Mouse (Mus musculus): ENCODE results near the gene Tmem26. TPM values are rescaled to one million over a fixed set of nuclear protein-coding genes. Genes with fewer than 3 reads are reported as not detected.

Gene Tmem26
- polyA plus RNA-seq, 1 experiment from 2014 or later = 6.4 TPM

DNA sequence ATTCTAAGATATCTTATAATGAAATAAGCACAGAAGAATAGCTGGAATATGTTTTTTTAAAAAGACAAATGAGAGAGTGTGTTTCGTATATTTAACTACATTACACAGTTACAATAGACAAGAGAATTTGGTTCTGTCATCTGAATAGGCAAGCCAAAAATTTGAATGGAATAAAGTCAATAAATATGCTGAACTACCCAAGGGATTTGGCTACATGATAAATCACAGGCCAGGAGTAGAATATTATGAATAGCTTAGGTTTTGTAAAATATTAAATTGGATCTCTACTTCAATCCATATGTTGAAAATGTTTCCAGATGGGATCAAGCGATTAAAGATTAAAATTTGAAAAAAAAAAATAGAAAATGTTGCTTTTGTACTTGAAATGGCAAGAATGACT, 60.4 kb downstream of the Tmem26 start:
- Histone ChIP-seq H3K4me2 (replicated peaks; ENCODE audit: low read depth, low read length) (no peak overlapping the region), H3K4me3 (ENCODE audit: low read length) (no peak overlapping the region), H3K9ac (ENCODE audit: low read depth, low read length) (no peak overlapping the region), H3K27me3 (ENCODE audit: control insufficient read depth, insufficient read depth, low read length) (no peaks in the 10 kb centered on the region), H3K27ac (ENCODE audit: low read depth, low read length) (no peak overlapping the region), H3K36me3 (ENCODE audit: control insufficient read depth, insufficient read depth, low read length) (no peaks in the 10 kb centered on the region), H3K4me1 (ENCODE audit: control insufficient read depth, insufficient read depth, low read length) (no peaks in the 10 kb centered on the region), H3K9me3 (ENCODE audit: control insufficient read depth, low read length) (no peaks in the 10 kb centered on the region)
- ATAC-seq (ENCODE audit: low FRiP score, low TSS enrichment) = no peak
- 92% methylated on average over 2 of the region's 2 CpGs for WGBS

DNA sequence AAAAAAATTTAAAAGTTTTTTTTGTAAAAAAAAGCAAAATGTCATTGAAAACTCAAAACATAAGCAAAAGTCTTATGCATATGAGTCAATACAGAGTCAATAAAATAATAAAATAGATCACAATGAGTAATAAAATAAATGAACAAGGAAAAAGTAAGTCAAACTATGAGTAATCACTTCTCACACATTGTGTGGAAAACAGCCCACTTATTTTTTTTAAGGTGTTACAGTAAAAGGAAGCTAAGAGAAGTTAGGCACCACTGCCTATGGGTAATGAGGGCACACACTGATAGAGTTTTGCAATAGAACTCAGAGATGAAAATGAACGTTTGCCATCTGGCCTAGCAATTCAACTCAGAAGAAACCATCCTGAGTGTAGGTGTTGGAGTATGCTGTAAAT, 61.0 kb downstream of the Tmem26 start:
- Histone ChIP-seq H3K36me3 (ENCODE audit: control insufficient read depth, insufficient read depth, low read length) (no peaks in the 10 kb centered on the region), H3K4me2 (replicated peaks; ENCODE audit: low read depth, low read length) (no peak overlapping the region), H3K27ac (ENCODE audit: low read depth, low read length) (no peak overlapping the region), H3K27me3 (ENCODE audit: control insufficient read depth, insufficient read depth, low read length) (no peaks in the 10 kb centered on the region), H3K4me1 (ENCODE audit: control insufficient read depth, insufficient read depth, low read length) (no peaks in the 10 kb centered on the region), H3K9me3 (ENCODE audit: control insufficient read depth, low read length) (no peaks in the 10 kb centered on the region), H3K9ac (ENCODE audit: low read depth, low read length) (no peak overlapping the region), H3K4me3 (ENCODE audit: low read length) (no peak overlapping the region)
- 100% methylated on average over 1 of the region's 1 CpGs for WGBS
- no peak for ATAC-seq (ENCODE audit: low FRiP score, low TSS enrichment)

DNA sequence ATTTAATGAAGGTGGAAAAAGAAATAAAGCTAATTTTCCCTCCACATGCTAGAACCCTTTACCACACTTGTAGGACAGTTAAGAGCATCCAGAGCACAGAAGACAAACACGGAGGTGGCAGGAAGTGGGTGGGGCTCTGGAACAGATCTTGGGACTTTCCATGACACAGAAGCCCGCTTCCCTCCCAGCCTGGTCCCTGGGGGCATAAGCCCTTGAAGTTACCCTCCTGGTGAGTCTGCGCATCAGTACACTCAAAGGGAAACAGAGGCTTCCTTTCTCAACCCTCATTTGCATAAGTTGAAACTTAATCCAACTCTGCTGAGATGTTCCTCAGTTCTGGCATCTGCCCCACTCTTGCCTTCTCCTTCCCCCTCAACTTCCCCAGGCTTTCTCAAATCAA, 72.0 kb downstream of the Tmem26 start:
- ATAC-seq (ENCODE audit: low FRiP score, low TSS enrichment) = peak; percentile 64
- H3K4me2 ChIP-seq (replicated peaks; ENCODE audit: low read depth, low read length) = no peak overlapping the region; the same call in 1 of the 2 replicates

GRCm38 (mm10) chr10:68799883-68800282, 76.4 kb downstream of the Tmem26 start:
- Histone ChIP-seq H3K4me3 (ENCODE audit: low read length) (no peak overlapping the region), H3K9me3 (ENCODE audit: control insufficient read depth, low read length) (no peaks in the 10 kb centered on the region), H3K36me3 (ENCODE audit: control insufficient read depth, insufficient read depth, low read length) (no peaks in the 10 kb centered on the region), H3K4me1 (ENCODE audit: control insufficient read depth, insufficient read depth, low read length) (0 out of 2 replicates have a peak, but pooled peaks cover 3% of the 10 kb centered on the region), H3K4me2 (replicated peaks; ENCODE audit: low read depth, low read length) (no peak overlapping the region), H3K27ac (ENCODE audit: low read depth, low read length) (no peak overlapping the region), H3K9ac (ENCODE audit: low read depth, low read length) (no peak overlapping the region), H3K27me3 (ENCODE audit: control insufficient read depth, insufficient read depth, low read length) (no peaks in the 10 kb centered on the region)
- no peak for ATAC-seq (ENCODE audit: low FRiP score, low TSS enrichment)
- 29% methylated on average over 7 of the region's 7 CpGs for WGBS

More for the DNA sequence above, 72.0 kb downstream of the Tmem26 start:
- Histone ChIP-seq H3K36me3 (ENCODE audit: control insufficient read depth, insufficient read depth, low read length) (no peaks in the 10 kb centered on the region), H3K9ac (ENCODE audit: low read depth, low read length) (no peak overlapping the region), H3K4me3 (ENCODE audit: low read length) (no peak overlapping the region), H3K9me3 (ENCODE audit: control insufficient read depth, low read length) (no peaks in the 10 kb centered on the region), H3K27ac (ENCODE audit: low read depth, low read length) (peak overlapping the region; percentile 18; the same call in 1 of the 2 replicates), H3K27me3 (ENCODE audit: control insufficient read depth, insufficient read depth, low read length) (no peaks in the 10 kb centered on the region), H3K4me1 (ENCODE audit: control insufficient read depth, insufficient read depth, low read length) (0 out of 2 replicates have a peak, but pooled peaks cover 3% of the 10 kb centered on the region)
- 7% methylated on average over 3 of the region's 3 CpGs for WGBS

DNA sequence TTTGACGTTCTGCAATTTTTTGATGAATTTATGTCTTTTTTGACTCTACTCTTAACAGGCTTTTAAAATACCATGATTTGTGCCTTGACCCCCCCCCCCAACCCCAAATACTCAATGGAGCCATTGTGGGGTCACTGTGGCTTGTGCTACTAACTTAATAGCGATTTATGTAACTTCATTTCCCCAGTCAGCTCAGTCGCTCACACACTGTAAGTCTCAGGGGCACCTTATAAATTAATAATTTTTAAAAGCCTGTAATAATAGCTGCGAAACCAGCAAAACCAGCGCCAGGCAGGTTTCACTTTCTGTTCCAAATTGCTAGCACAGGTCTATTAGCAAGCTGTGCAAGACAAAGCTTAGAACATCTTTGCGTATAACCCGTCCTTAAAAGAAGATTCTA, 76.9 kb downstream of the Tmem26 start:
- no peaks in the 10 kb centered on the region for H3K27me3 ChIP-seq (ENCODE audit: control insufficient read depth, insufficient read depth, low read length)
- no peaks in the 10 kb centered on the region for H3K9me3 ChIP-seq (ENCODE audit: control insufficient read depth, low read length)
- H3K4me1 ChIP-seq (ENCODE audit: control insufficient read depth, insufficient read depth, low read length) = 0 out of 2 replicates have a peak, but pooled peaks cover 3% of the 10 kb centered on the region
- ATAC-seq (ENCODE audit: low FRiP score, low TSS enrichment) = no peak
- 69% methylated on average over 7 of the region's 7 CpGs for WGBS
- no peak overlapping the region for H3K9ac ChIP-seq (ENCODE audit: low read depth, low read length)
- no peak overlapping the region for H3K4me3 ChIP-seq (ENCODE audit: low read length)
- no peak overlapping the region for H3K27ac ChIP-seq (ENCODE audit: low read depth, low read length)
- no peak overlapping the region for H3K4me2 ChIP-seq (replicated peaks; ENCODE audit: low read depth, low read length)
- H3K36me3 ChIP-seq (ENCODE audit: control insufficient read depth, insufficient read depth, low read length) = no peaks in the 10 kb centered on the region

DNA sequence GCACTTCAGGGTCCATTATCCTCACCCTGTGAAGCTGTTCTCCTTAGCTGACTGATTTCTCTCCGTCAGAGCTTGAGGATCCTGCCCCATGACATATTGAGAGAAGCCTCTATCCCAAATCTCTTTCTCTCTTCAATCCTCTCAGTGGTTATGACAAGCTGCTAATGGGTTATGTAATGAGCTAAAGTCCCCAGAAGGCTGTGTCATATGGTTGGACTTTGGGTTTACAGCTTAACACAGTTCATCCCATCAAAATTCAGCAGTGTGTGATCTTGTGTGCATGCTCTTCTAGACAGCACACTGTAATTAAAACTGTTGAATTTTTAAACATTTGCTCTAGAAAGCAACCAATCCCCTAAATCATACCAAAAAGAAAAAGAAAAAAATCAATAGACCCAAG, 82.9 kb downstream of the Tmem26 start:
- no peak overlapping the region for H3K4me3 ChIP-seq (ENCODE audit: low read length)
- H3K27ac ChIP-seq (ENCODE audit: low read depth, low read length) = no peak overlapping the region
- no peaks in the 10 kb centered on the region for H3K9me3 ChIP-seq (ENCODE audit: control insufficient read depth, low read length)
- H3K9ac ChIP-seq (ENCODE audit: low read depth, low read length) = no peak overlapping the region
- no peaks in the 10 kb centered on the region for H3K4me1 ChIP-seq (ENCODE audit: control insufficient read depth, insufficient read depth, low read length)
- H3K36me3 ChIP-seq (ENCODE audit: control insufficient read depth, insufficient read depth, low read length) = no peaks in the 10 kb centered on the region
- 60% methylated on average over 1 of the region's 1 CpGs for WGBS
- H3K4me2 ChIP-seq (replicated peaks; ENCODE audit: low read depth, low read length) = no peak overlapping the region
- no peak for ATAC-seq (ENCODE audit: low FRiP score, low TSS enrichment)
- no peaks in the 10 kb centered on the region for H3K27me3 ChIP-seq (ENCODE audit: control insufficient read depth, insufficient read depth, low read length)

DNA sequence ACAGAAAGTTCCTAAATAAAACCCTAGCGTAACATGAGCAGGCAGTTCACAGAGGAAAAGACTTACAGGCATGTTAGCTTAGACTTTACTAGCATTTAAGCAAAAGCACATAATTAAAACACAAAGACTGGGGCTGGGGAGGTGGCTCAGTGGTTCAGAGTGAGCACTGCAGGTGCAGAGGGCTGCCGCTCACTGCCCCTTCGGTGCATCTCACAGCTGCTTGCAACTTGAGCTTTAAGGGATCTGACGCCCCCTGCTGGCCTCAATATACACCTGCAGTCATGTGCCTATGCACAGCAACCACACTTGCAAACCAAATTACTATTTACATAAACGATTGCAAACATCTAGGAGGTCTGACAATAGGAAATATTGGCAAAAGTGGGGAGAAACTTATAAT, 87.5 kb downstream of the Tmem26 start:
- H3K27ac ChIP-seq (ENCODE audit: low read depth, low read length) = no peak overlapping the region
- WGBS = 95% methylated on average over 5 of the region's 5 CpGs
- no peak for ATAC-seq (ENCODE audit: low FRiP score, low TSS enrichment)

GRCm38 (mm10) chr10:68812699-68813098, 89.3 kb downstream of the Tmem26 start:
- no peaks in the 10 kb centered on the region for H3K27me3 ChIP-seq (ENCODE audit: control insufficient read depth, insufficient read depth, low read length)
- H3K36me3 ChIP-seq (ENCODE audit: control insufficient read depth, insufficient read depth, low read length) = no peaks in the 10 kb centered on the region
- H3K4me1 ChIP-seq (ENCODE audit: control insufficient read depth, insufficient read depth, low read length) = no peaks in the 10 kb centered on the region
- H3K4me3 ChIP-seq (ENCODE audit: low read length) = no peak overlapping the region
- H3K9me3 ChIP-seq (ENCODE audit: control insufficient read depth, low read length) = no peaks in the 10 kb centered on the region
- no peak overlapping the region for H3K9ac ChIP-seq (ENCODE audit: low read depth, low read length)
- H3K27ac ChIP-seq (ENCODE audit: low read depth, low read length) = no peak overlapping the region
- no peak overlapping the region for H3K4me2 ChIP-seq (replicated peaks; ENCODE audit: low read depth, low read length)
- ATAC-seq (ENCODE audit: low FRiP score, low TSS enrichment) = no peak
- 91% methylated on average over 12 of the region's 12 CpGs for WGBS

More for the DNA sequence above, 87.5 kb downstream of the Tmem26 start:
- H3K9me3 ChIP-seq (ENCODE audit: control insufficient read depth, low read length) = no peaks in the 10 kb centered on the region
- no peak overlapping the region for H3K4me3 ChIP-seq (ENCODE audit: low read length)
- no peak overlapping the region for H3K4me2 ChIP-seq (replicated peaks; ENCODE audit: low read depth, low read length)
- H3K9ac ChIP-seq (ENCODE audit: low read depth, low read length) = no peak overlapping the region
- H3K27me3 ChIP-seq (ENCODE audit: control insufficient read depth, insufficient read depth, low read length) = no peaks in the 10 kb centered on the region
- H3K36me3 ChIP-seq (ENCODE audit: control insufficient read depth, insufficient read depth, low read length) = no peaks in the 10 kb centered on the region
- H3K4me1 ChIP-seq (ENCODE audit: control insufficient read depth, insufficient read depth, low read length) = no peaks in the 10 kb centered on the region

GRCm38 (mm10) chr10:68817281-68817680, 93.8 kb downstream of the Tmem26 start:
- no peak for ATAC-seq (ENCODE audit: low FRiP score, low TSS enrichment)
- Histone ChIP-seq H3K9me3 (ENCODE audit: control insufficient read depth, low read length) (no peaks in the 10 kb centered on the region), H3K4me3 (ENCODE audit: low read length) (no peak overlapping the region), H3K27ac (ENCODE audit: low read depth, low read length) (no peak overlapping the region), H3K27me3 (ENCODE audit: control insufficient read depth, insufficient read depth, low read length) (no peaks in the 10 kb centered on the region), H3K4me2 (replicated peaks; ENCODE audit: low read depth, low read length) (no peak overlapping the region), H3K9ac (ENCODE audit: low read depth, low read length) (no peak overlapping the region), H3K4me1 (ENCODE audit: control insufficient read depth, insufficient read depth, low read length) (no peaks in the 10 kb centered on the region), H3K36me3 (ENCODE audit: control insufficient read depth, insufficient read depth, low read length) (no peaks in the 10 kb centered on the region)
- 76% methylated on average over 4 of the region's 4 CpGs for WGBS
